Mouse (Mus musculus) layer of hippocampus, adult 9-10 months (tissue): ENCODE data around the gene Olfr73.
"Not testable (repeated sequence)": the region's sequence is repeated elsewhere in the genome, so short reads cannot be mapped to it uniquely, and the experiment has no call there.

Source experiments
- DNase-seq: peaks from one replicate; pipeline ENCODE4 v3.0.0; 2022; ENCODE audit warnings: low spot score

Gene Olfr73

DNA sequence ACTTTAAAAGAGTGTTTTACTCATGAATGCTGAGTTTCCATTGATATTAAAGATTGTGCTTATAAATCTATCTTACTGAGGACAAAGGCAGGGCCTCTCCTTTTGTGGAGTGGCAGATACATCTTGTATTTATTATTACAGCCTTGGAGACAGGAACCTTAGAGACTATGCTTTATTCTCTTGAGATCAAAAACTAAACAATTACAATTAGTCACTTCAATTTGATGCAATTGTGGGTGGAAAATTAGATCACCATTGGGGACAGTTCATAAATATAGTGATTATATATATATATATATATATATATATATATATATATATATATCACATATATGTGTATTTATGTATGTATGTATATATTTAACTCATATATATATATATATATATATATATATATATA, at the start of gene Olfr73:
Gene Olfr73 (minus strand): TSS at position 101 of the 400 bp plus-strand sequence.
- no peak for DNase-seq

DNA sequence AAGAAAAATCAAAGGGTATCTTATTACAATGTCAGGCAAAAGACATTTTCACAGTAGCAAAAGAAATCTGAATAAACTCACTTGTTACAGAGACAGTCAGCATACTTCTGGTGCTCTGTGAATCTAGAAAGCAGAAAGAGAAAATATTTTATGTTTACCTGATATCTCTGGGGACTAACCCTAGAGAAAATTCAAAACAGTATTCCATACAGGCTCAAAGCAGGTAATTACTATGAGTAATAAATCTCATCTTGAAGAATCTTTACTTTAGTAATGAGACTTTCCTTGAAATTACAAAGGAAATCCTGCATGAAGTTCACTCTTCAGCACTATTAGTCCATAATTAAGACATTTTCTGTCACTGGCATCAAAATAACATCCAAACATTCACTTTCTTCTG, 34.2 kb upstream of the Olfr73 start, which contains the start of gene Olfr1163:
Gene Olfr1163 (minus strand): TSS at position 101 of the 400 bp plus-strand sequence.
- no peak for DNase-seq

DNA sequence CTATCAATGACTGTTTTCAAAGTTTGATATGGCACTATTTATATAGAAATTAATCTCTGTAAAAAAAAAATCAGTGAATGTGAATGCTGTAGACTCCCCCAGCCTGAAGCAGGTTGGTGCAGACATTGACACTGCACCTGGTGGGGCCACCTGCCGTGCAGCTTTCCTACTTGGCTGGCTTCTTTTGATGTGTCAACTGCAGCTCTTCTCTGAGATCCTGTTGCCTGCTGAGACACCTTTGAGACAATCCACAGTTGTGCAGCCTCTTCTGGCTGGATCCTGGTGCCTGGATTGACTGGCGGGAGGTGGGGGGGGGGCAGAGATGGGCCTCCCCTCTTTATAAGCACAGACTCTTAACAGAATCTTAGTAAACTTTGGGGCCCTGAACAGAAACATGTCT, 26.1 kb upstream of the Olfr73 start:
- DNase-seq = no peak

DNA sequence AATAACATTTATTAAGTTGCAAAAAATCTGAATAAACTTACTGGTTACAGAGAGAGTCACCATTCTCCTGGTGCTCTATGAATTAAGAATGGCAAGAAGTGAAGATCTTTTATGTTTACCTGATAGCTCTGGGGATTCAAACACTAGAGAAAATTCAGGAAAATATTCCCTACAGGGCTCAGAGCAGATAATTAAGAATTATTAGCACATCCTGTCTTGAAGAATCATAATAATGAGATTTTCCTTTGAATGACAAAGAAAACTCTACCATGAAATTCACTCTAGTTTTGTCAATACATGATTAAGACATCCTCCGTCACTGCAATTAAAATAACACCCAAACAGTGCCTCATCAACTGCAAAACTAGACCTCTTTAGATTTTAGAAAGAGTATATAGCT, 13.5 kb upstream of the Olfr73 start, which contains the start of gene Olfr1162:
Gene Olfr1162 (minus strand): TSS at position 101 of the 400 bp plus-strand sequence.
- DNase-seq = no peak

DNA sequence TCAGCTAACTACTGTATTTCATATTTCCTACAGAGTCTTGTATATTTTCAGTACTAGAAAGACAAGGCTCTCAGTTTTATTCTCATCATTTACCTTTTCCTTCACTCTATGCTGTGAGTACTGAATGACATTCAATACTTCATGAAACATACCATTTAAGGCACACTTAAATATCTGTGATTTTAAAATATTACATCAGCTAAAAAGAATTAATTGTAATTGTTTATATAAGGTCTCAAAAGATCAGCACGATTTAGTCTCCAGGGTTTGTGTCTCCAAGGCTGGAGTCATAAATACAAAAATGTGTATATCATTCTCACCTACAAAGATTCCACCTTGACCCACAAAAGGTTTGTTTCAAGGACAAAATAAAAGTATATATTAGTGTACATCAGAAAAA, 15.0 kb downstream of the Olfr73 start, which contains the start of gene Olfr1161:
Gene Olfr1161 (plus strand): TSS at position 301 of the 400 bp plus-strand sequence.
- not testable (repeated sequence) for DNase-seq

DNA sequence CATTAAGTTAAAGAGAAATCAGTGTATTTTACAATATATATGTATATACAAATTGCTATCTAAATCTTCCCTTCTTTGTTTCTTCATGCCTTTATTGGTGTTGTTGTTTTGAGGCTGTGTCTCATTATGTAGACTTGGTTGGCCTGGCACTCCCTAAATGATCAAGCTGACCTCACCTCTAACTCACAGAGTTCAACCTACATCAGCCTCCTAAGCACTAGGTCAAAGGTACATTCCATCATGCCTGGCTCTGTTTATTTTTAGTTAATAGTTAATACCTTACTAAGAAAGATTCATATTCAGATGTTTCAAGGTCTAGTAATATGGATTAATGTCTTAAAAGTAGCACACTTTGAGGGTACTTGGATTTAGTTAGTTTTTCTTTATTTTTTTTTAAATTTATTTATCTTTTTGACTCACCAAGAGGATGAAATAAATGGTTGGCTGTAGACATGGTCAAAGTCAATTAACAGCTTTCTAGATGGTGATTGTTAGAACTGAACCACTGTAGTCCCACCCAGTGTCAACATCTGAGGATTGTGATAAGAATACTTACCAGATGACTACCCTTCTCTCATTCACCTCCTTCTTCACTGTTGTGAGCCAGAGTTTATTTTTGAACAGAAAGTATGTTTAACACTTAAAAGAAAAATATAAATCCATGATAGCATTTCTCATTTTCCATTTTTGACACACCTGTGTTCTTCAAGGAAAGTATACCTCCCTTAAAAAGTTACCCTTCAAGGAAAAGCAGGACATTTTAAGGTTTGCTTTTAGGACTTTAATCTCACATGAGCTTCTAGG, 29.8 kb downstream of the Olfr73 start, which contains the start of gene Olfr1160:
Gene Olfr1160 (minus strand): TSS at position 754 of the 804 bp plus-strand sequence.
- no peak for DNase-seq

DNA sequence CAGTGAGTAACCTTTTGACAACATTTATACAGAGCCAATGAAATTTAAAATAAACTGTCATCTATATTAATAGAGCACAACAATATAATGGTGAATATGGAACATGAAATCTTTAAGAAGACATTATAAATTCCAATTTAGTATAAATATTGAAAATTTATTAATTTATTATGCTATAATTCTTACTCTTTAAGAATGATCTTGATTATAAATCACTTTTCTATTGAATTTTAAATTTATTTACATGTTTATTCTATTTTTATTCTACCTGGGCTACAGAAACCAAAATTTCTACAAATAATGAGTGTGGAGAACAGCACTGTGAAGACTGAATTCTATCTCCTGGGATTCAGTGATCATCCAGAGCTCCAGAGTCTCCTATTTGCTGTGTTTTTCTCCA, 47.7 kb downstream of the Olfr73 start, which contains the start of gene Olfr1158:
Gene Olfr1158 (plus strand): TSS at position 301 of the 400 bp plus-strand sequence.
- DNase-seq = no peak
